Mouse (Mus musculus): ENCODE measurements around the gene Snrnp35. TPM values are rescaled to one million over a fixed set of nuclear protein-coding genes. Genes with fewer than 3 reads are reported as not detected.
"Not testable (repeated sequence)": the region's sequence is repeated elsewhere in the genome, so short reads cannot be mapped to it uniquely, and the experiment has no call there.

The Snrnp35 gene
- total RNA-seq, 4 experiments from 2014 or later: 19.8 to 27.9 (median 25.2) TPM

DNA sequence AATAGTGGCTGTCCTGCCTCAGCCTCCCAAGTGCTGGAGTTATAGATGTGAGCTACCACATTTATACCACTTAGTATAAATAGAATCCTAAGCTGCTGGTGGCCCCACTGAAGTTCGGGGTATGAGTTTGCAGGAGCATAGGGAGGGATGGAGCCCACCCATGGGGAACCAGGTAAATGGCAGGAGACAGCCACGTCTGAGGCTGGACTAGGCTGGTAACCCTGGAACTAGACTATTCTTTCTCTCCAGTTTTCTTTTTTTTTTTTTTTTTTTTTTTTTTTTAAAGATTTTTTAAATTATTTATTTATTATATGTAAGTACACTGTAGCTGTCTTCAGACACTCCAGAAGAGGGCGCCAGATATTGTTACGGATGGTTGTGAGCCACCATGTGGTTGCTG, 17.1 kb downstream of the Snrnp35 start:
- DNase-seq (ENCODE audit: low spot score in 2 of 2): not testable (repeated sequence)

DNA sequence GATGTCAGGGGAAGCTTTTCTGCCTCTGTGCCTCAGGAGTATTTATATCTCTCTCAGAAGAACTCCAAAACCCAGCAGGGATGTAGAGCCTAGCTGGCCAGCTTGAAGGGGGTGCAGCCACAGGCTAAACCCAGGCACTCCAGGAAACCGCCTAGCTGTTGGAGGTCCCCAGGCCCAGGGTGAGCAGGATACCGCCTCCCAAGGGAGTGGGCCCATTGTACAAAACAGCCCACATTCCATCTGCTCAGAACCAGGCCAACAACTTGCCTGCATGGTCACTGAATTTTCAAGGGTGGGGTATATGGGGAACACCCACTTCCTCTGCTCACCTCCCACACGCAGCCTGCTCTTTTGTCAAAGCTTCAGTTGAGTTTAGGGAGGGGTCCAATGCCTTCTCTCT, 17.6 kb downstream of the Snrnp35 start:
- no peak for DNase-seq (ENCODE audit: low spot score in 2 of 2)

DNA sequence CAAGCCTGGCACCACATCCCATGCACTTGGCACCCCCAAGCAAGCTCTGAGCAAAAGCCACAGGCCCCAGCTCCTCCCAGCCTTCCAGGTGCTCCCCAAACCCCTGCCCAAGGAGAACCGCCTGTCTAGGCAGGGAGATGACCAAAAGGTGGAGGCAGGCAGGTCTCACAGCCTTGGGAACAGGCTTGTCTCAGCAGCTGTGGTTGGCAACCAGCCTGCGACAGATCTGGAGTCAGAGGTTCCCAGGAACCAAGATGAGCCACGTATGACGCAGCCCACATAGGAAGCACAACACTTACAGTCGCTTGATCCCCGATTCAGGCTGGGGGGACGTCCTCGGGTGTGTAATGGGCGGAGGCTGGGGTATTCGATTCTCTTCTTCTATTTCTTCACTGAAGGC, 18.6 kb downstream of the Snrnp35 start:
- no peak for DNase-seq (ENCODE audit: low spot score in 2 of 2)

DNA sequence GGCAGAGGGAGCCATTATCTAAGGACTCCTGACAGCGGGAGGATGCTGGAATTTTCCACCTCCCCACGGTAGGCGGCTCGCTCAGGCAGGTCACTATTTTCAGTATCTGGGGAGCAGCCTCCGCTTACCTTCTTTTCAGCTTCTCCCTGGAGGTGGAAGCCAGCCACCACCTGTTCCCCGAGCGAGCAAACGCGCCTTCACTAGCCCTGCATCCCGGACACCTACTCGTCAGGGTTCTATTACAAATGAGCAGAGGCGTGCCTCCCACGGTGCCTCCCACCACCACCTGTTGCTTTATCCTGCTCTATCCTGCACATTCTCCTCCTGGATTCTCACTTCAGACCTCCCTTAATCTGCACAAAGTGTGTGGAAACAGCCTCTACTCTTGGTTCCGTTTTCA, 20.8 kb downstream of the Snrnp35 start:
- no peak for DNase-seq (ENCODE audit: low spot score in 2 of 2)

DNA sequence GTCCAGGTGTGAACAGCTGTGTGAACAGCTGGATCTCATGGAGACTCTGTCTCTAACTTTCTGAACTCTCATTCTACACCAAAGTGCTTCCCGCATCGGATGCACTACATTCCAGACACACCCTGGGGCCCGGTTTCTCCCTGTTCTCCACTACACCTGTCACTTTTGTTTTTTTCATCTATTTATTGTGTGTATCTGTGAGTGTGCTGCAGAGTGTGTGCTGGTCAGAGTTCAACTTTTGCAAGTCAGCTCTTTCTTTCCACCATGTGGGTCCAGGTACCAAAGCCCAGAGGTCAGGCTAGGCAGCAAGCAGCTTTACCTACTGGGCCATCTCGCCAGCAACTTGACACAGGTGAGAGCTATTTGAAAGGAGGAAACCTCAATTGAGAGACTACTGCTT, 22.3 kb downstream of the Snrnp35 start:
- DNase-seq (ENCODE audit: low spot score in 2 of 2): no peak

DNA sequence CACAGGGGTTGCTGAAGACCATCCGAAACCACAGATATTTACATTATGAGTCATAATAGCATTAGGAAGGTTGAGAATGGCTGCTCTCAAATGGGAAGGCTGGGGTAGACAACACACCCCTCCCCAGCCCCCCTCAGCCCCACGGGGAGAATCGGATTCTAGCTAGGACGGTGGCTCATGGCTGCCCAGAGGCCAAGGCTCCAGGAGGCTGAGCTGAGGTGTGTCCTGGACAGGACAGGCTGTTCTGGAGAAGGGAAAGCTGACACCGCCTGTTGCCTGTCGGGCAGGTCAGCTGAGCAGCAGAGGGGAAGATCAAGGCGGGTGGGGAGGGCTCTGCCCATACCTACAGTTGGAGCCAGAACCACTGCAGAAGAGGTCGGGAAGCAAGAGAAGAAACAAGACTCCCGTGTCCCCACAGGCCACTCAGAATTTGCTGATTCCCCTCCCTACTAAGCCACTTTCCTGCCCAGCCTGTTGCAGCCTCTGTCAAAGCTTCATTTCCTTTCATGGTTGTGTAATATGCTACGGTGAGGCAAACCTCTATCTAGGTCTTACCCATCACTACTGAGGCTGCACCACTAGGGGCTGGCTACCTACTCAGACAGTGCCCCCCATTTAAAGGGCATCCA, 23.9 kb downstream of the Snrnp35 start:
- DNase-seq (ENCODE audit: low spot score in 2 of 2): peak; percentile 74 to 84

DNA sequence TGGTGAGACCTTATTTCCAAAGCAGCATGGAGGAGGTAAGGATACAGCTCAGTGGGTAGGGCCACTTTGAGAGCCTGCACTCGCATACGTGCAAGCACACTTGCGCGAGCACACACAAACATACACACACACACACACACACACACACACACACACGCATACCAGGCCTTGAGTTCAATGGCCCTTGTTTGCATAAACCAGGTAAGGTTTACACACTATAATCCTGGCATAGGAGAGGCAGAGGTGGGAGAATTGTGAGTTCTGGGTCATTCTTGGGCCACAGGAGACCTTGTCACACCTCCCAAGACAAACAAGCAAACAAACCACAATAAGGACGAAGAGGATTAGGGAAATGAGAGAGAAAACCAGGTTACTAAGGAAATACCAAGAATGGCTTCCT, 26.3 kb downstream of the Snrnp35 start:
- no peak for DNase-seq (ENCODE audit: low spot score in 2 of 2)

DNA sequence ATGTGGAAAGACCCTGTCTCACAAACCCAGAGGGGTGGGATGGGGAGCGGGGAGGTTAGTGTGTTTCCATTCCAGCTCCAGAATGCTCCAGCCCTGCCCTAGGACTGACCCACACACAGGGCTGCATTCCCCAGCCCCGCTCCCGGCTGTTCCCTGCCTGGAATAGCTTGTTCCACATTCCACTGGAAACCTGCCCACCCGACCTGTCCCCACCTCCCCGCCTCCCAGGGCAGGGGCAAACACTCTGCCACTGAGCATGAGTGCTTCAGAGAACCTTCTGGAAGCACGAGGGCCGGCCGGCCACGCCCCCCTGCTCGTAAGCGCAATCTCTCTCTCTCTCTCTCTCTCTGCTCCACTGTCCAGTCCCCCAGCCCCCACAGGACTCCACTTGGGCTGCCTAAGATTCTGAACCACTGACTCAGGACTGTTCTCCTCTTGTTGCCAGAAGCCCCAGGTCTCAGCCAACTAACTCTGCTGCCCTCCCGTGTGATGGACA, 26.9 kb downstream of the Snrnp35 start:
- DNase-seq (ENCODE audit: low spot score in 2 of 2): peak; percentile 79 to 85

DNA sequence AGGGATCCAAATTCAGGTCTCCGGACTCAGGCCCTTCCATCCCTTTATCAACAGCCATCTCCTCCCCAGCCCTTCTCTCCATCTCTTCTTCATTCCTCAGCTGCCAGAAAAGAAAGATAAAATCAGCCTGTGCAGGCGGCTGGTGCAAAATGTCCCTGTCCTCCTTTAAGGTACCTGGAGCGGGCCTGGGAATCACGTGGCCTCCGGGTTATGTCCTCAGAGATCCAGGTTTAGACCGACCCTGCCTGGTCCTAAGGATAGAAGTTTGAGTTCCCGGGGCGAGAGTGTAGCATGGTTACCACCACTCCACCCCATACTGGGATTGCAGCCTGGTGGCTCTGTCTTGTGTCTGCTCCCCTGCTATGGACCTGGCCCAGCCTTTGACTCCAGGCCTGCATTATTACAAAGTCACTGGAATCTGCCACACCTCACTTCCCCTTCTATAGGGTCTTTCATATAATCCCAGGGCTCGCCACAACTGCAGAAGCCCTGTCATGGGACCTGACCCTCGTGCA, 27.7 kb downstream of the Snrnp35 start:
- DNase-seq (ENCODE audit: low spot score in 2 of 2): peak; percentile 35 to 54

DNA sequence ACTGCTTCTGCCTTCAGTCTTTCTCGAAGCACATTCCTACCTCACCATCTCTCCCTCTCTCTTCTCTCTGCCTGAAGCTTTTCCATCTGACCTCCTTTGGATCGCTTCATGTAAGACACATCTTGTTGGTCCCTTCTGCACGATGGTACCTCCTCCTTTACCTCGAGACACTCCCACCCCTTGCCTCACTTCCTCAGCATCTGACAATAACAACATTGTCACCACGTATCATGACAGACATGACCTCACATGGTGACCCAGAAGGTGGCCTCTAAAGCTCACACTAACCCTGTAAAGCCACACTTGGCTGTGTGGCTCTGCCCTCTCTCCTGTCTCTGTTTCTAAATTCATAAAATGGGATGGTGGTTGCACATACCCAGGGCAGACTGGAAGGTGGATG, 32.9 kb downstream of the Snrnp35 start:
- no peak for DNase-seq (ENCODE audit: low spot score in 2 of 2)

DNA sequence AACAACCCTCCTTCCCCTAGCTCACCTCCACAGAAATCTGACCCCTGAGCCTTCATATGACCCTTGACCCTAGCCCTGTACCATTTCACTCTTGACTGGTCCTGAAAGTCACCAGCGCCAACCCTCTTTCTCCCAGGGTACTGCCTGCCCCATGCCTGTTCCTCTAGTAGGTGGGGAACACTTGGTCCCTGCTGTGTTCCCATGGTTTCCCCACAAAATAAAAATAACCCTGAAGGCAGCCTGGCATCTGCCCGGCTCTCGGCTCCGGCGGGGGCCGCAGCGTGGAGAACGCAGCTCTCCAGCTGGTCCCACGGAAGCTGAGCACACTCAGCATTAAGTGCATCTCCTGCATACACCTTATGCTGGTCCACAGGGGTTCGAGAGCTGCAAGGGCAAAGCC, 35.7 kb downstream of the Snrnp35 start:
- DNase-seq (ENCODE audit: low spot score in 2 of 2): no peak

DNA sequence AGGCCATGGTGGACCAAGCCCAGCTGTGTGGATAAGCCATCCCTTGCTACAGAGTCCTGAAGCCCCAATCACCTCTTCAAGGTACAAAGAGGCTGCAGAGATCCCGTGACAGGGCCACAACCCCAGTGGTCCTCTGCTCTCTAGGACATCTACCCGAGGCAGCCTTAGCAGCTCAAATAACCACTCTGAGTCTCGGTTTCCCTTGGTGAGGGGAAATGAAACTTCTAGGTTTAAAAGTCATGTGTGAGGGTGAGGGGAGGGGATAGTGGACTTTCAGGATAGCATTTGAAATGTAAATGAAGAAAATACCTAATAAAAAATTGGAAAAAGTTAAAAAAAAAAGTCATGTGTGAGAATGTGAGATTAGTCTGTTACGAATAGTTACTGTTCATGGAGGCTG, 38.7 kb downstream of the Snrnp35 start:
- DNase-seq (ENCODE audit: low spot score in 2 of 2): no peak

DNA sequence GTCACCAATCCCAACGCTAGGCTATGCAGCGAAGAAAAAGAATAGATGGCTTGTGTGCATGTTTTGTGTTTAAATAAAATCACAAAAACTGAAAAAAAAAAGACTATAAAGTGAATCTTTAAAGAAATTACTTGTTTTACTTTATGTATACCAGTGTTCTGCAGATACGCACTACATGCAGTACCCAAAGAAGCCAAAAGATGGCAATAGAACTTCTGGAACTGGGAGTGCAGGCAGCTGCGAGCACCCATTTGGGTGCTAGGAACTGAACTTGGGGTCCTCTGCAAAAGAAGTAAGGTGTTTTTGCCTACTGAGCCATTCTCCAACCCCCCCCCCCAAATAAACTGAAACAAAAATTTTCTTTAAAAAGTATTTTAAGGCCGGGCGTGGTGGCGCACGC, 40.1 kb downstream of the Snrnp35 start:
- no peak for DNase-seq (ENCODE audit: low spot score in 2 of 2)

DNA sequence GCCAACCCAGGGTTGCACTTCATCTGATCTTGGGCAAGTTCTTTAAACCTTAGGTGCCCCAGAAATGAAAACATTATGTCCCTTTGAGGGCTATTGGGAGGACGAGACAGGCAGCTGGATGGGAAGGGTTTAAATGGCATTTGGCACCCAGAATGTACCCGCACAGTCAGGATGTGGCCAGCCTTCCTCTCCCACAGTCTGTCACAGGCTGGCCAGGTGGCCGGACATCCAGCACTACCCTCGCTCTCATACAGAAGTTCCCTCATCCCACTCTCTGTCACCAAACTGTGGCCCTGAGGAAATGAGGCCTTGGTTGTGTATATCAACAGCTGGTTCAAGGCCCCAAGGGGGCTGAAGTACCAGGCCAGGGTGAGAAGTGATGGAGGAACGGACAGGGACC, 42.0 kb downstream of the Snrnp35 start:
- no peak for DNase-seq (ENCODE audit: low spot score in 2 of 2)

DNA sequence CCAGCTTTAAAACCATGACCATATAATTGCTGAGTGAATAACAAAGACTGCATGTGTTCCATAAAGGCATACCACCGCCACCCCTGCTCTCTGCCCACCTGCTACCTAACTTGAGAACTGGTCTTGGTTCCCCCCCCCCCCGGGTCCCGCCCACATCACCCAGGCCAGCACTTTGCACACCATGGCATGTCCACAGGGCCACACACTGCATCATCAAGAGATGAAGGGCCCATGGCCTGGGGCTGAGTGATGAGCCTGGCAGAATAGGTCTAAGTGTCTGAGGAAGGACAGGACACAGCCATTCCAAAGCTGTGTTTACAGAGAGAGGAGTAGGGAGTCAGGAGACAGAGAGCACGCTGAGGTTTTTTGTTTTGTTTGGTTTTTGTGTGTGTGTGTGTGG, 45.4 kb downstream of the Snrnp35 start:
- DNase-seq (ENCODE audit: low spot score in 2 of 2): no peak

DNA sequence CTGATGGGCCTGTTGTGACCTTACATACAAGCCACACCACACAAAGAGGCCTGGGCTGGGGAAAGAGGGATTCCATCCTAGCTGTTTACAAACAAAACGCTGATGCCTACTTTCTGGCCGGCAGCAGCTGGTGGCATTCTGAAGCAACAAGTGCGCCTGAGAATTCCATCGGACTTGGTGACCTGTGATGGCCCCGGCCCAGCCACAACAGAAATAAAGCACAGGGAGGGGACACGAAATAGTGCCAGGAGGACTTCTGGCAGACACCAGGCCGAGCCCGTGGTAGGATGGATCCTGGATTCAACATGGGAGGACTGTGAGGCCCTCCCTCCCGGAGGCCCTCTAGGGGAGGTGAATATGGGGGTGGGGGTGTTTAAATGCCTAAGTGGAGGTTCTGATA, 45.9 kb downstream of the Snrnp35 start:
- peak; percentile 65 to 74 for DNase-seq (ENCODE audit: low spot score in 2 of 2)

DNA sequence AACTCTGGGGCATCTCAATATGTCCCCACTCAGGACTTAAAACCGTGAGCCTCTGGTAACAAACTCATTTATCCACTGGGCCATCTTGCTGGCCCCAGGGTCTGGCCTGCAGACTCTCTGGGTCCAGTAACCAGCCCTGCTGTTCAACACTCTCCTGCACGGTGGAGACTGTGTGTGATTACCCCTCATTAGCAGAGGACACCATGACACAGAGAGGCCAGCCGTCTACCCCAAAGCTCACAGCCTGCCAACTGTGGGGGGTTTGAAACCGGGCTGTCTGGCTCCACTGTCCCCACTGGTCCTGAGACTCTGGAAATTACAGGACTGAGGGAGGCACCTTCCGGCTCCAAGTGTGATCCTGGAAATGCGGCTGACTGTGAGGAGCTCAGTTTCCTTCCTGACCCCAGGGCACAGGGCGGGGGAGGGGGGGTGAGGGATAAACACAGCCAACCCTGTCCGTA, 46.3 kb downstream of the Snrnp35 start:
- peak; percentile 15 to 38 for DNase-seq (ENCODE audit: low spot score in 2 of 2)

DNA sequence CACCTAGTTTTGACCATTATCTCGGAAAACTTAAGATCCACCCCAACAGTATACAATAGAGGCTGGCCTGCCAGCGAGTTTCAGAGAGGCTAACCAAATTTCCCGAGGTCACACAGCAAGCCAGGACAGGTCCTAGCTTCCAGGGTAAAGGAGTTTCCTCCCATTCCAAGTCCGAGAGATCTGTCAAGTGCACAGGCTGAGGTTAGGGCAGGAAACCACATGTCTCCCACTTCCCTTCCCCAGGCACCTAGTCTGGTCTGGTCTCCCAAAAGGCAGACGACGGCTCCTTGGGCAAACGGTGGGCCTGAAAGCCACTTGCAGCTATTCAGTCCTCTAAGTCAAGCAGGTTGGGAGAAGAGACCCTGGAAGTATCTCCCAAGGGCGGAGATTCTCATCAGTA, 46.8 kb downstream of the Snrnp35 start:
- DNase-seq (ENCODE audit: low spot score in 2 of 2): no peak

DNA sequence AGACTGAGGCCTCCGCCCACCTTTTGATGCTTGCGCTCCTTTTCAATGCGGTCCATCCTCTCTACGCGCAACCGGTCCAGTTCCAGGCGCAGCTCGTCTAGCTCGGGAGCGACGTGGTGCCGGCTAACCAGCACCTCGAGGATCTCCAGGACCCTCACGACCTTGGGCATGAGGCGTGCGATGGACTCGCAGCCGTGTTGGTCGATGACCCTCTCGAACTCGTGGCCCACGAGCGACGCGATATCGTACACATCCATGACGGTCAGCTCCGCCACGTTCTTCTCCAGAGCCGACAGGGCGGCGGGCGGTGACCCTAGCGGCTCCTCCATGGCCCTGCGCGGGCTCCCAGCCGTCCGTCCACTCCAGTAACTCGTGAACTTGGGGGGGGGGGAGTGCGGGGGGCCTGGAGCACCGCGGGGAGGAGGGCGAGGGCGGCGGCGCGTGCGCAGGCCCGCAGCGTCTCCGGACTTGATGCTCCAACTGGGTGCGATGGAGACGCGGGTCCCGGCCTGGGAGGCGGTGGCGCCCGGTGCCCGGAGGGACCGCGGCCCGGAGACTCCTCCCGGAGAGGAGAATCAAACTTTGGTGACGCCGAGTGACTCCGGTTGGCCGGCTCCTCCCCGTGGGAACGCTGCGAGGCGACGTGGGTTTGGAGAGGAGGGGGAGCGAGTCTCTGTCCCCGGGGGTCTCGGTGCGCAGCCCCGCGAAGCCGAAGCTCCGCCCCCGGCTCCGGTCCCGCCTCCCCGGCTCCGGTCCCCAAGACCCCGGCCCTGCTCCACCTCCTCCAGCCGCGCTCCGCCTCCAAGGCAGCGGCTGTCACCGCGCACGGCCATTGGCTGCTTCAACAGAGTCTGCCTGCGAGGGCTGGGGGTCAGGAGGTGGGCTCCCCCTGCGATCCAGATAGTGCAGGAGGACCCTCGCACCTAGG, 48.0 kb downstream of the Snrnp35 start, which contains the start of gene Rilpl1:
Gene Rilpl1, minus strand, starts transcription at position 737 of the 928 bp plus-strand sequence.
- peak; percentile 69 to 77 for DNase-seq (ENCODE audit: low spot score in 2 of 2)

DNA sequence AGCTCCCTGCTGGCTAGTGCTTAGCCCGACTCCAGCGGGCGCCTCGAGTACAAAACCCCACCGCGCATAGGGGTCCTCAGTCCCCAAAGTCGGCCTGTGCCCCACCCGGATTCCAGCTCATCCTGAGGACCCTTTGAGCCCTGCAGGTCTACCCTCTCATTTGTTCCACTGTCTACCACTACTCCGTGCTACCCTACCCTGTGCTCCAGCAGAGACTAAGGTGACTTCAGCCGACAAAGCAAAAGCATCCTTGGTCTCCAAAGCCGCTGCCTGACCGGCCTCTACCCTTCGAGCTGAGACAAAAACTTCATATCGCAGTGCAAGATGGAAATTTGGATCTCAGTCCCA, 48.6 kb downstream of the Snrnp35 start:
- DNase-seq (ENCODE audit: low spot score in 2 of 2): no peak

DNA sequence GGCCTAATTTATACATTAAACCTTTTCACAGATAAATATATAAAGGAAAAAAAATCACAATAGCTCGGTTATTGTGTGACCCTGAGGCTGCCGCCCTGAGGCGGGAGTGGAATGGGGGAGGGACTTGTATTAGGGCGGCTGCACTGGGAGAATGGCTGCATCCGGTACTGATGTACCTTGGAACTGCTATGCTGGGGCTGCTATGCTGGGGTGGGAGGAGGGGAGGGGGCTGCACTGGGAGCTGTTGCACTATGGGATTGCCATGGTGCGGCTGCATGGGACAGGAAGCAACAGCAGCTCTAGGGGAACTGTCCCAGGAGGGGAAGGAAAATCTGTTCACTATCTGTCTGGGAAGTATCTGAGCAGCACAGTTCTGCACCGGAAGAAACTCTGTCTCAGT, 49.5 kb downstream of the Snrnp35 start:
- DNase-seq (ENCODE audit: low spot score in 2 of 2): no peak

DNA sequence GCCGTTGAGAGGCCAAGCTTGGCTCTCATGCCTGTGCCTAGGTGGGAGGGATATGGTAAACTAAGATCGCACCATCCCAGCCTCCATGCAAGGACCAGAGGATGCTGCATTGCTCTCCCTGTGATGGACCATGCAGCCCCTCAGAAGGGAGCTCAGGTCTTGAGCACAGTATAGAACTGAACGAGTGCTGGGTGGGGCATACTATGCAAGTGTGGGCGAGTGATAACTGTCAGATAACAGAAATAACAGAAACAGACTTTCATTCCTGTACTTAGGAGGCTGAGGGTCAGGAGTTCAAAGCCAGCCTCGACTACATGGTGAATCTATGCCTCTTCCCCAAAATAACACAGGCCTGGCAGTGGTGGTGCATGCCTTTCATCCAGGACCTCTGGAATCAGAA, 52.1 kb downstream of the Snrnp35 start:
- DNase-seq (ENCODE audit: low spot score in 2 of 2): no peak

Data from gastrocnemius, adult 8-10 months (tissue).